Mouse (Mus musculus) kidney, embryonic 16.5 days (tissue): Measurements from ENCODE around the gene Plch1. TPM values are rescaled to one million over a fixed set of nuclear protein-coding genes. Genes with fewer than 3 reads are reported as not detected.

Experiments used
- ATAC-seq: fragments of 200-750 bp; cut with Nextera tagmentation; 2 replicates; pipeline ENCODE4 v1.8.0; 2017; ENCODE audit warnings: moderate TSS enrichment; ENCODE audit not compliant: low FRiP score, low TSS enrichment
- H3K27ac ChIP-seq: fragments of 300-500 bp; sonication (generic); 2 replicates; pipeline ENCODE4 v1.5.1; 2014; ENCODE audit warnings: low read length
- H3K27me3 ChIP-seq: fragments of 300-500 bp; sonication (generic); 2 replicates; pipeline ENCODE4 v1.6.1; 2014; ENCODE audit warnings: low read length, control low read depth, mixed read lengths; ENCODE audit not compliant: insufficient read depth
- H3K36me3 ChIP-seq: fragments of 300-500 bp; sonication (generic); 2 replicates; pipeline ENCODE4 v1.6.1; 2014; ENCODE audit warnings: low read length, control low read depth, mixed read lengths; ENCODE audit not compliant: insufficient read depth
- H3K4me1 ChIP-seq: fragments of 300-500 bp; sonication (generic); 2 replicates; pipeline ENCODE4 v1.6.1; 2014; ENCODE audit warnings: low read length, control low read depth, mixed read lengths; ENCODE audit not compliant: insufficient read depth
- H3K4me2 ChIP-seq: fragments of 300-500 bp; sonication (generic); replicated peaks from 2 replicates; pipeline ENCODE4 v1.6.1; 2014; ENCODE audit warnings: low read depth, low read length
- H3K4me3 ChIP-seq: fragments of 300-500 bp; sonication (generic); 2 replicates; pipeline ENCODE4 v1.5.1; 2014; ENCODE audit warnings: mild to moderate bottlenecking, low read length
- H3K9ac ChIP-seq: fragments of 300-500 bp; sonication (generic); replicated peaks from 2 replicates; pipeline ENCODE4 v1.6.1; 2014; ENCODE audit warnings: low read length
- H3K9me3 ChIP-seq: fragments of 300-500 bp; sonication (generic); 2 replicates; pipeline ENCODE4 v1.6.1; 2016; ENCODE audit warnings: low read length, control low read depth
- WGBS: fragments of 180-500 bp; shearing (Covaris S2); extraction: QIAGEN DNeasy Blood & Tissue Kit; methylation state at CpG from one replicate; pipeline ENCODE4 v1.1.7; 2014; 5-methylcytosine and 5-hydroxymethylcytosine counted together
- polyA plus RNA-seq: library from polyadenylated mRNA; unstranded; fragments of >200 nt; fragmentation: Nextera tagmentation; extraction: Ambion mirVana; gene quantifications from 2 replicates; pipeline ENCODE4 v1.2.1, GENCODE M21; 2015

Plch1 gene
- polyA plus RNA-seq, 1 experiment from 2014 or later, result 11.4 TPM

GRCm38 (mm10) chr3:63898581-63899308 lies 527 bp downstream of the Plch1 start:
- H3K9ac ChIP-seq, result peak overlapping the region; percentile 82
- peak overlapping the region; percentile 78 for H3K4me3 ChIP-seq
- peak overlapping the region; percentile 93 for H3K27ac ChIP-seq
- H3K4me2 ChIP-seq, result peak overlapping the region; percentile 96
- peaks cover 47% of the 10 kb centered on the region for H3K4me1 ChIP-seq
- H3K27me3 ChIP-seq, result no peaks in the 10 kb centered on the region
- H3K9me3 ChIP-seq, result no peaks in the 10 kb centered on the region
- under 1% methylated on average over 41 of the region's 41 CpGs for WGBS
- peak; percentile 86 for ATAC-seq
- H3K36me3 ChIP-seq, result no peaks in the 10 kb centered on the region

GRCm38 (mm10) chr3:63897177-63897576 lies 2.1 kb downstream of the Plch1 start:
- WGBS, result 6% methylated on average over 1 of the region's 1 CpGs
- no peaks in the 10 kb centered on the region for H3K27me3 ChIP-seq
- H3K4me1 ChIP-seq, result peaks cover 47% of the 10 kb centered on the region
- H3K9ac ChIP-seq, result no peak overlapping the region
- H3K27ac ChIP-seq, result no peak overlapping the region
- no peak for ATAC-seq
- no peaks in the 10 kb centered on the region for H3K9me3 ChIP-seq
- no peaks in the 10 kb centered on the region for H3K36me3 ChIP-seq
- no peak overlapping the region for H3K4me3 ChIP-seq
- H3K4me2 ChIP-seq, result peak overlapping the region; percentile 96; the same call in 1 of the 2 replicates

- ATAC-seq, result no peak
- H3K4me3 ChIP-seq, result no peak overlapping the region
- no peak overlapping the region for H3K9ac ChIP-seq
- no peaks in the 10 kb centered on the region for H3K36me3 ChIP-seq
- H3K4me1 ChIP-seq, result peaks cover 47% of the 10 kb centered on the region
- H3K27me3 ChIP-seq, result no peaks in the 10 kb centered on the region
- WGBS, result 50% methylated on average over 4 of the region's 4 CpGs
- H3K27ac ChIP-seq, result no peak overlapping the region
- no peak overlapping the region for H3K4me2 ChIP-seq
- H3K9me3 ChIP-seq, result no peaks in the 10 kb centered on the region
Measured at GRCm38 (mm10) chr3:63896303-63896702, 3.0 kb downstream of the Plch1 start.

- H3K27me3 ChIP-seq, result no peaks in the 10 kb centered on the region
- ATAC-seq, result no peak
Measured at GRCm38 (mm10) chr3:63895786-63896185, 3.5 kb downstream of the Plch1 start.

GRCm38 (mm10) chr3:63893677-63894076 lies 5.6 kb downstream of the Plch1 start:
- no peaks in the 10 kb centered on the region for H3K27me3 ChIP-seq
- peak overlapping the region; percentile 84 for H3K27ac ChIP-seq
- H3K4me1 ChIP-seq, result peaks cover 39% of the 10 kb centered on the region
- H3K36me3 ChIP-seq, result 0 out of 2 replicates have a peak, but pooled peaks cover 3% of the 10 kb centered on the region
- WGBS, result 41% methylated on average over 7 of the region's 7 CpGs
- peak; percentile 62; the same call in 1 of the 2 replicates for ATAC-seq
- peak overlapping the region; percentile 55; the same call in 1 of the 2 replicates for H3K9ac ChIP-seq
- H3K9me3 ChIP-seq, result no peaks in the 10 kb centered on the region
- H3K4me2 ChIP-seq, result peak overlapping the region; percentile 45
- peak overlapping the region; percentile 30 for H3K4me3 ChIP-seq

More at GRCm38 (mm10) chr3:63895786-63896185, 3.5 kb downstream of the Plch1 start:
- Histone ChIP-seq H3K9me3 (no peaks in the 10 kb centered on the region), H3K4me3 (no peak overlapping the region), H3K4me2 (no peak overlapping the region), H3K4me1 (peaks cover 47% of the 10 kb centered on the region), H3K27ac (0 out of 2 replicates have a peak overlapping the region, but pooled peaks have one; percentile 43), H3K36me3 (0 out of 2 replicates have a peak, but pooled peaks cover 2% of the 10 kb centered on the region), H3K9ac (no peak overlapping the region)
- WGBS, result 18% methylated on average over 2 of the region's 2 CpGs

GRCm38 (mm10) chr3:63892154-63892553 lies 7.1 kb downstream of the Plch1 start:
- ATAC-seq, result no peak

GRCm38 (mm10) chr3:63881065-63881464 lies 18.2 kb downstream of the Plch1 start:
- Histone ChIP-seq H3K9me3 (peaks cover 12% of the 10 kb centered on the region), H3K4me3 (no peak overlapping the region), H3K4me2 (no peak overlapping the region), H3K27me3 (no peaks in the 10 kb centered on the region), H3K36me3 (peaks cover 12% of the 10 kb centered on the region), H3K4me1 (no peaks in the 10 kb centered on the region), H3K27ac (no peak overlapping the region), H3K9ac (no peak overlapping the region)
- ATAC-seq, result no peak
- 85% methylated on average over 2 of the region's 2 CpGs for WGBS

More at GRCm38 (mm10) chr3:63892154-63892553, 7.1 kb downstream of the Plch1 start:
- WGBS, result 57% methylated on average over 3 of the region's 3 CpGs
- no peaks in the 10 kb centered on the region for H3K27me3 ChIP-seq
- H3K9ac ChIP-seq, result no peak overlapping the region
- H3K9me3 ChIP-seq, result no peaks in the 10 kb centered on the region
- peaks cover 28% of the 10 kb centered on the region for H3K4me1 ChIP-seq
- no peak overlapping the region for H3K4me2 ChIP-seq
- 0 out of 2 replicates have a peak, but pooled peaks cover 3% of the 10 kb centered on the region for H3K36me3 ChIP-seq
- no peak overlapping the region for H3K27ac ChIP-seq
- H3K4me3 ChIP-seq, result no peak overlapping the region

- ATAC-seq, result peak; percentile 57; the same call in 1 of the 2 replicates
- Histone ChIP-seq H3K27me3 (no peaks in the 10 kb centered on the region), H3K27ac (no peak overlapping the region), H3K4me1 (no peaks in the 10 kb centered on the region), H3K4me2 (no peak overlapping the region), H3K9me3 (no peaks in the 10 kb centered on the region), H3K36me3 (no peaks in the 10 kb centered on the region), H3K9ac (no peak overlapping the region), H3K4me3 (no peak overlapping the region)
- WGBS, result 39% methylated on average over 4 of the region's 4 CpGs
Measured at GRCm38 (mm10) chr3:63878995-63879666, 20.1 kb downstream of the Plch1 start.

GRCm38 (mm10) chr3:63872818-63873217 lies 26.5 kb downstream of the Plch1 start:
- no peak for ATAC-seq
- no peaks in the 10 kb centered on the region for H3K9me3 ChIP-seq
- H3K27ac ChIP-seq, result no peak overlapping the region
- WGBS, result 33% methylated on average over 1 of the region's 1 CpGs
- H3K4me1 ChIP-seq, result no peaks in the 10 kb centered on the region
- no peak overlapping the region for H3K4me3 ChIP-seq
- no peak overlapping the region for H3K9ac ChIP-seq
- 0 out of 2 replicates have a peak, but pooled peaks cover 2% of the 10 kb centered on the region for H3K36me3 ChIP-seq
- no peak overlapping the region for H3K4me2 ChIP-seq
- H3K27me3 ChIP-seq, result no peaks in the 10 kb centered on the region
